Mouse (Mus musculus) myocyte (in vitro differentiated cells): ENCODE data around the gene Clhc1. TPM values are rescaled to one million over a fixed set of nuclear protein-coding genes. Genes with fewer than 3 reads are reported as not detected.

Experiments used
- H3K27me3 ChIP-seq: one replicate; pipeline ENCODE4 v1.6.1; 2011; ENCODE audit not compliant: control insufficient read depth, insufficient read depth, insufficient read length
- H3K36me3 ChIP-seq: one replicate; pipeline ENCODE4 v1.6.1; 2011; ENCODE audit not compliant: control insufficient read depth, insufficient read depth
- H3K4me2 ChIP-seq: one replicate; pipeline ENCODE4 v1.6.1; 2011; ENCODE audit warnings: low read depth, control low read depth
- H3K4me3 ChIP-seq: one replicate; pipeline ENCODE4 v1.5.1; 2011; ENCODE audit warnings: mild to moderate bottlenecking, control low read depth, moderate library complexity
- H3K79me2 ChIP-seq: one replicate; pipeline ENCODE4 v1.6.1; 2011; ENCODE audit not compliant: control insufficient read depth, insufficient read depth
- H3ac ChIP-seq: one replicate; pipeline ENCODE4 v1.6.1; 2011; ENCODE audit not compliant: control insufficient read depth, insufficient read length
- CEBPB ChIP-seq: IDR thresholded peaks from 2 replicates; pipeline ENCODE4 v1.6.1; 2011; ENCODE audit warnings: mild to moderate bottlenecking, moderate library complexity; ENCODE audit not compliant: poor library complexity, insufficient read depth, severe bottlenecking
- E2F4 ChIP-seq: IDR thresholded peaks from one replicate; pipeline ENCODE4 v1.6.1; 2011; ENCODE audit warnings: mild to moderate bottlenecking, control low read depth, moderate library complexity; ENCODE audit not compliant: insufficient read depth
- MAX ChIP-seq: IDR thresholded peaks from one replicate; pipeline ENCODE4 v1.6.1; 2011; ENCODE audit warnings: low read depth, mild to moderate bottlenecking, control low read depth
- MYOD1 ChIP-seq, 3 experiments: IDR thresholded peaks; one replicate each; pipeline ENCODE4 v1.6.1; 2011; ENCODE audit warnings: control low read depth in 2 of 3, low read depth in 2 of 3, mild to moderate bottlenecking in 2 of 3, moderate library complexity in 1 of 3; ENCODE audit not compliant: insufficient read length in 2 of 3, control insufficient read depth in 1 of 3
- MYOG ChIP-seq, 3 experiments: IDR thresholded peaks; one replicate each; pipeline ENCODE4 v1.6.1; 2011; ENCODE audit warnings: control low read depth in 2 of 3, low read depth in 2 of 3, mild to moderate bottlenecking in 2 of 3; ENCODE audit not compliant: insufficient read length in 2 of 3, control insufficient read depth in 1 of 3, insufficient read depth in 1 of 3
- POLR2A ChIP-seq: IDR thresholded peaks from one replicate; pipeline ENCODE4 v1.6.1; 2011; ENCODE audit warnings: low read depth, mild to moderate bottlenecking, control low read depth, moderate library complexity; ENCODE audit not compliant: insufficient read length
- POLR2AphosphoS2 ChIP-seq: IDR thresholded peaks from one replicate; pipeline ENCODE4 v1.6.1; 2011; ENCODE audit warnings: low read depth, control low read depth; ENCODE audit not compliant: insufficient read length
- REST ChIP-seq: IDR thresholded peaks from one replicate; pipeline ENCODE4 v1.6.1; 2011; ENCODE audit warnings: mild to moderate bottlenecking, control low read depth, moderate library complexity; ENCODE audit not compliant: insufficient read depth, insufficient read length
- SRF ChIP-seq: IDR thresholded peaks from one replicate; pipeline ENCODE4 v1.6.1; 2011; ENCODE audit warnings: low read depth; ENCODE audit not compliant: control insufficient read depth, insufficient read length
- TCF12 ChIP-seq: IDR thresholded peaks from one replicate; pipeline ENCODE4 v1.6.1; 2011; ENCODE audit warnings: mild to moderate bottlenecking, control low read depth; ENCODE audit not compliant: poor library complexity, insufficient read depth, severe bottlenecking
- TCF3 ChIP-seq: IDR thresholded peaks from one replicate; pipeline ENCODE4 v1.6.1; 2011; ENCODE audit warnings: low read depth, control low read depth; ENCODE audit not compliant: insufficient read length
- USF1 ChIP-seq: IDR thresholded peaks from one replicate; pipeline ENCODE4 v1.6.1; 2011; ENCODE audit warnings: low read depth, mild to moderate bottlenecking, control low read depth, moderate library complexity
- polyA plus RNA-seq: library from polyadenylated mRNA; unstranded; fragments of >200 nt; fragmentation: generic; extraction: Trizol; gene quantifications from one replicate; pipeline ENCODE4 v1.2.1, GENCODE M21; 2012; ENCODE audit warnings: missing spikeins

Gene Clhc1
- 0.04 TPM for polyA plus RNA-seq

DNA sequence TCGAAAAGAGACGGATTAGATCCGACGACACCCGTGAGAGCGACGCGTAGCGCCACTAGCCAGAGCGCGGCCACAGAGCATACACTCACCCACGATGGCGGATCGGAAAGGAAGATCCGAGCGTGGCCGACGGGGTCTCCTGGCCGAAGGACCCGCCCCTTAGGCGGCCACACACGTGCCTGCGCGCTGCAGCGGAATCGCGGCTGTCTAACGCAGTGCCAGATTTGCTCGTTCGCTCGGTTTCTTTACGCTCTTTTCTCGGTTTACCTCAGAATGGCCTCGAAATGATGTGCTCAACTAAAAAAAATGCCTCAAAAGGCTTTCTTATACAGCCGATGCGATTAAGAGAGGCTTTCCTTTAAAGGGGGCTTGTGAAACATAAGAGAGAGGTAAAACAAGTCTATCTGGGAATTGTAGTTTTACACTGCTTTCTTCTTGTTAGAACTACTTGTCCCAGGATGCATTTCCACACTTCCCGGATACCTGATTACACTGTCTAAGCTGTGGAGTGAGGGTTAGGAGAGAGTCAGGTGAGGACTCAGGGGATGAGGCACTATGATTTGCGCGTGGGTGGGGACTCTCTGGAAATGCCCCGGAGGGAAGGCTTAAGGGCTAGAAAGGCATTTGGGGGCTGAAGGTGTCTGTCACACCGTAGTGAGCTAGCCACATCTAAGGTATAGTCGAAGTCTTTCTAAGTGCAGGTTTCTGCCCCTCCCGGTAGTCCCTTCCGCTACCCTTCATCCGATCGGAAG is at the start of gene Clhc1, which contains the start of gene Rps27a:
Gene Clhc1, plus strand, starts transcription at position 199 of the 752 bp plus-strand sequence.
Gene Rps27a, minus strand, starts transcription at position 358 of the 752 bp plus-strand sequence.
- H3K27me3 ChIP-seq: no peaks in the 10 kb centered on the region
- peak in 1 of 3 experiments; percentile 31 for TF ChIP-seq MYOG (IDR thresholded peaks at IDR 0.05; ENCODE audit: control insufficient read depth in 1 of 3, insufficient read depth in 1 of 3, insufficient read length in 2 of 3, low read depth in 2 of 3)
- peak; percentile 97 for TF ChIP-seq MAX
- no peak for TF ChIP-seq E2F4
- no peak for TF ChIP-seq TCF12
- no peak for TF ChIP-seq CEBPB
- peak; percentile 92 for TF ChIP-seq POLR2A
- no peak for TF ChIP-seq USF1
- TF ChIP-seq POLR2AphosphoS2: peak; percentile 96
- TF ChIP-seq REST: no peak
- no peak for TF ChIP-seq MYOD1 (IDR thresholded peaks at IDR 0.05; ENCODE audit: control insufficient read depth in 1 of 3, insufficient read length in 2 of 3, low read depth in 2 of 3)
- TF ChIP-seq SRF: no peak
- no peak for TF ChIP-seq TCF3
- H3ac ChIP-seq: peak within 1 kb of the TSS; percentile 16
- H3K79me2 ChIP-seq: peaks cover 23% of the 10 kb centered on the region
- H3K4me2 ChIP-seq: peak within 1 kb of the TSS; percentile 95
- H3K4me3 ChIP-seq: peak within 1 kb of the TSS; percentile 94
- peaks cover 23% of the 10 kb centered on the region for H3K36me3 ChIP-seq

DNA sequence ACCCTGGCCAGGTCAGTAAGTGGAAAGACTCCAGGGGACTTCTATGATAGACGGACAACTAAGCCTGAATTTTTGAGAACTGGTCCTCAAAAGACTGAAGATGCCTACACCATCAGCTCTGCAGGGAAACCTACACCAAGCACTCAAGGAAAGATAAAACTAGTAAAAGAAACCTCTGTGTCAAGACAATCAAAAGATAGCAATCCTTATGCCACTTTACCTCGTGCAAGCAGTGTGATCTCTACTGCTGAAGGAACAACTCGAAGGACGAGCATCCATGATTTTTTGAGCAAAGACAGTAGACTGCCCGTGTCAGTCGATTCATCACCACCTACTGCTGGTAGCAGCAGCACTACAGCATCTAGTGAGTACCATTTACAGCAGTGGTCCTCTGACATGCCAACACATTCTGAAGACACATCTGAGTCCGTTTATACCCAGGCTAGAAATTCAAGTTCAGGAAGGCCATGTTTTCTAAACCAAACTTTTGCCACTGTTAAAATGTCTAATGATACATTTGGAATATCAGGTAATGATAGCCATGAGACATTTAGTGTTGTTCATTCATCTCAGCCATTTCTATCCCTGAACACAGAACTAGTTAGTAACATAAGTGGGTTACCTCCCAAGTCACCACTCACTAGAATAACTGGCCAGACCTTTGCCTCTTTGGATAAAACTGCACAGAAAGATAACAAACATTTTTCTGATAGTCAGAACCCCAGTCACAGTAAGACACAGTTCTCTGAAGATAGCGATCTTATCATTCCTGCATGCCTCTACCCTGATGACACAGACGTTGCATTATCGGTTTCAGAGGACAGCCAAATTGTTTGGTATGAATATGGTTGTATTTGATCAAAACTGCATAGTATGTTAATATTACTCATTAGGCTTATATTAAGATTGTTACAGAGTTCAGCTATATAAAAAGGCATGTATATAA is 43.5 kb upstream of the Clhc1 start:
- H3K27me3 ChIP-seq: no peaks in the 10 kb centered on the region
- H3ac ChIP-seq: no peak overlapping the region
- TF ChIP-seq MYOG (IDR thresholded peaks at IDR 0.05; ENCODE audit: control insufficient read depth in 1 of 3, insufficient read depth in 1 of 3, insufficient read length in 2 of 3, low read depth in 2 of 3) (no peak), CEBPB (no peak), USF1 (no peak), POLR2AphosphoS2 (no peak), MYOD1 (IDR thresholded peaks at IDR 0.05; ENCODE audit: control insufficient read depth in 1 of 3, insufficient read length in 2 of 3, low read depth in 2 of 3) (no peak), REST (no peak), POLR2A (no peak), TCF12 (no peak), MAX (no peak), TCF3 (no peak), E2F4 (no peak), SRF (no peak)
- no peaks in the 10 kb centered on the region for H3K79me2 ChIP-seq
- no peak overlapping the region for H3K4me2 ChIP-seq
- H3K36me3 ChIP-seq: peaks cover 26% of the 10 kb centered on the region
- no peak overlapping the region for H3K4me3 ChIP-seq

DNA sequence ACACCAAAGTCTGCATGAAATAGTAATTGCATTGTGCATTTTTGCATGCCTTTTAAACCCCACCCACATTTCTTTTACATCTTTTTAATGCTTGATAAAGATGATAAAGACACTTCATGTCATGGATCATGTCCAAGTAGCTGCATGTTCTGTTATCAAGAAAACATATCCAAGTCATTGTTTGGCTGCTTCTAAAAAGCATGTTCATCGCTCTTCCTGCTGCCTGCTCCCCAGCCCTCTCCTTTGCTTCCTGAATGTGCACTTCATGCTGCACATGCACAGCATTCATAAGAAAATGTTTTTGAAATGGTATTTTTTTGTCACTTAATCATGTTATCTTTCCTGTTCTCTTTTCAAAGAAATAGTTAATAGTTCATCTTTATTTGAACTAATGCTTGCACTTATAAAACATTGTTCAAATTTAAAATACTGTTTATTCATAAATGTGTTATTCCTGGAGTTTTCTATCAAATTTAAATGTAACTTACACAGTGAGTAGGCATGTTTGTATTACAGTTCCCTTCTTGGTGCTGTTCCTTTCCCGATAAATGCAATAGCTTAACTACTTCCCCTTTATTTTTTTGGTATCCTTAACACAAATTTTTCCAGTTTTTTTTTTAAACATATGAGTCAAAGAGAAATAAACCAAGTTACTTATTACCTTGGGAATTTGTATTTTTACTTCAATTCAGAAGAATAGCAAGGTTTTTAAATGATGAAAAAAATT is 42.7 kb upstream of the Clhc1 start:
- Histone ChIP-seq H3ac (no peak overlapping the region), H3K27me3 (no peaks in the 10 kb centered on the region), H3K36me3 (peaks cover 24% of the 10 kb centered on the region), H3K79me2 (no peaks in the 10 kb centered on the region), H3K4me2 (no peak overlapping the region), H3K4me3 (no peak overlapping the region)
- no peak for TF ChIP-seq CEBPB
- TF ChIP-seq SRF: no peak
- TF ChIP-seq E2F4: no peak
- no peak for TF ChIP-seq USF1
- no peak for TF ChIP-seq REST
- TF ChIP-seq POLR2A: no peak
- no peak for TF ChIP-seq MYOG (IDR thresholded peaks at IDR 0.05; ENCODE audit: control insufficient read depth in 1 of 3, insufficient read depth in 1 of 3, insufficient read length in 2 of 3, low read depth in 2 of 3)

DNA sequence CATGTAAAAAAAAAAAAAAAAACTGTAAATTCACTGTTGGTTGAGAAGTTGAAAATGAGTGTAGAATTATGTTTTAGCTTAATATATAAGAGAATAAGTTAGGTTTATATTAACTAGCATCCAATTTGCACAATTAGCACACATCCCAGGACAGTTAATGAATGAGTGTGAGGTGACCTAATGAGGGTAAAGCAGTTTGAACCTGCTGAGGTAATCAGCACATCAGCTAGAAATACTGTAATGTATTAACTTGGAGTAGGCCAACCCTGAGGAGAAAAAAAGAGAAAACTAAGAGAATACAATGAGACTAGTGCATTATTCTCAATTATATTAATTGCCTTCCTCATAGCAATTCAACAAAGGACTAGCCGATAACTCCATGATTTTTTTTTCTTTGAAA is 38.3 kb upstream of the Clhc1 start:
- Histone ChIP-seq H3K79me2 (no peaks in the 10 kb centered on the region), H3K27me3 (no peaks in the 10 kb centered on the region), H3ac (no peak overlapping the region), H3K4me2 (no peak overlapping the region), H3K4me3 (no peak overlapping the region), H3K36me3 (peaks cover 10% of the 10 kb centered on the region)
- no peak for TF ChIP-seq REST
- no peak for TF ChIP-seq POLR2AphosphoS2
- TF ChIP-seq CEBPB: no peak
- TF ChIP-seq E2F4: no peak
- no peak for TF ChIP-seq TCF3
- TF ChIP-seq MYOD1 (IDR thresholded peaks at IDR 0.05; ENCODE audit: control insufficient read depth in 1 of 3, insufficient read length in 2 of 3, low read depth in 2 of 3): no peak
- TF ChIP-seq MAX: no peak
- no peak for TF ChIP-seq POLR2A
